Mouse (Mus musculus) cerebellum, adult 11-12 months (tissue): ENCODE measurements around the gene Nrcam.
A peak's percentile ranks its signal among the peaks of the same experiment; 100 is the strongest.

ENCODE experiments used
- DNase-seq: peaks from one replicate; pipeline ENCODE4 v3.0.0; 2022

Gene Nrcam

DNA sequence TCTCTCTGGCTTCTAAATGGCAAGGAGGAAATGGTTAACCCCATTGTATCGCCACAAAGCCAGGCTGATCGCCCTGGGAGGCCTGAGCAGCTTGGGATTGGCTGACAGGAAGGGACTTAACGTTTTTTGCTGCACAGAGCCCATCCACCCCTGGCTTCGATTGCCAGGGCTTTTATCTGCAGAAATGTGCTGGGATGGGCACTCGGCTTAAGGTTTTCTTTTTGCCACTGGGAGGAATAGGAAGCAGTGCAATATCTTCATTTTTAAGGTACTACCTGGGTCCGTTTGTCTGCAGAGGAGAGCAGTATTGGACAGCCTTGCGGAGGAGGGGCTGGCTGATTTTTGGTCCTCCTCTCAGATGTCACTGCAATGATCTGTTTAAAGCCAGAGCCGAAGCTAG is 110.2 kb downstream of the Nrcam start:
- DNase-seq: peak; percentile 56

DNA sequence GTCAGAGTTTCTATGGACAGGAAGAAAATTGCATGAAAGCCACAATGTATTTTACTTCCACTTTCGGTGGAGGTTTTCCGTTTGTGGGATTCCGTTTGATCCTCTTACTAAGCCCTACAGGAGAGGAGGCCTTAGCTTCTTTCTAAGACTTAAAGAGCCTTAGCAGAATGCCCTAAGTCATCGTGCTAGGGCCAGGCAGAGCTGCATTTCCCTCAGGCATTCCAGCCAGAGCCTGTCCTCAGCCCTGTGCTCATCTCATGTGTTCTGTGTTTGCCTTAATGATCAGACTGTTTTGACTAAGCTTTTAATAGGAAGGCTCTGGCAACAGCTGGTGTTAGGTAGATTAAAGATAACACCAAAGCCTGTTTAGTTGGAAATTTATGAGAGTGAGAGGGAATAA is 111.5 kb downstream of the Nrcam start:
- DNase-seq: no peak

DNA sequence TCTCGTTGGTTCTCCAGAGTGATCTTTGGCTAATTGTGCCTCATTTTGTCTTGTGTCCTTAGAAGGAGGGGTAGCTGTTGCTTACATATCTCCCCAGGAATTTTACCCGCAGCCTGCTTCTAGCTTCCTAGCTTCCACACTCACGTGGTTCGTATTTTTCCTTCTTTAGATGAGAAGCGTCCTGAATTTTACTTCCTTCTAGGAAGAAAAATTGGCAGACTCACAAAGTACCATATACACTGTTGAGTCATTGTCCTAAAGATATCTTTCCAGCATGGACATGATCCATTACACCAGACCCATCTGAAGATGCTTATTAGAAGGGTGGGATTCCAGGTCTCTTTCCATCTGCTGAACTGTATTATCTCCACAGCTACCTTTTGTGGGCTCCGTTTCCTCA is 122.2 kb downstream of the Nrcam start:
- no peak for DNase-seq

DNA sequence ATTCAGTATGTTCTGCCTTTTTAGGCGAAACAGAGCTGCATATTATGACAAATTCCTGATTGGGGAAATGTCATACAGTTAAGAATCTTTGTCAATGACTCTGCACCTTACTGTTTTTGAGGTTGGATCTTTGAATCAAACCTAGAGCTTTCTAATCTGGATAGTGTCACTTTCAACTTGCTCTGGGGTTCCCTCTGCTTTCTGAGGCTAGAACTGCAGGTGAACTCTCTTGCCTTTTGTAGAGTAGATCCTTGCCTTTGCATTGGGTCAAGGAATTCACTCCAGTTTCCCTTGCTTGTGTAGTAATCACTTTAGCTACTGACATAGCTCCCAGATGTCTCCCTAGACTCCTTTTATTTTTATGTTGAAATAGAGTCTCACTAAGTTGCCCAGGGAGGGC is 123.1 kb downstream of the Nrcam start:
- no peak for DNase-seq

DNA sequence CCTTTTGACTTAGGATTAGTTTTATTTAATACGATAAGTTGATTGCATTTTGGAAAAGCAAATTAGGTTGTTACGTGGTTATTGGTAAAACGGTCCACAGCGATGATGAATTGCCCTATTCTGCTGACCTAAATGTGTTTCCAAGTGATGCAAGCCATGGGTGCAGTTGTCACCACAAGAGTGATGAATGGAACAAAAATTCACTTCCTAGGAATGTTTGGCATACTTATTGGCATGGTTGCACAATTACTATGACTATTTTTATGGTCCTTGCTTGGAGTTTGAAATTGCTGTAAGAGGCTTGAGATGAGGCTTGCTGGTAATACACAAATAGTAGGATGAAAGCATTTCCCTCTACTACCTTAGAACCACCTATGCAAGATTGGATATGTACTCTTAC is 125.1 kb downstream of the Nrcam start:
- no peak for DNase-seq

DNA sequence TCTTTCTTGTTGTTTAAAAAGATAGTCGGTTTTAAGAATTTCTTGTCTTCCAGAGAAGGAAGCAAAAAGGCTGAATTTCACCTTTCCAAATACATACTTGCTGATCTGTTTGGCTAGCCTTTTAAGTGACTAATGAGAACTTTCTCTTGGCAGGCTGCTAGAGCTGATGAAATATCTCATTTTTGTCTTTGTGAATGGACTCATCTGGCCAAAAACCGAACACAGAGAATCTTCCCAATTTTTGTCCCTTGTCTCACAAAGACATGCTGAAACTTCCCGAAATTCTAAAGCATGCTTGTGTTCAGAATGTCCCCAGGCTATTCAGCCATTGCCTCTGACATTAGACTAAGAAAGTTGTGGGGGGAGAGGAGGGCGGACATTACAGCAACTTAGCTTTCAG is 129.3 kb downstream of the Nrcam start:
- no peak for DNase-seq

DNA sequence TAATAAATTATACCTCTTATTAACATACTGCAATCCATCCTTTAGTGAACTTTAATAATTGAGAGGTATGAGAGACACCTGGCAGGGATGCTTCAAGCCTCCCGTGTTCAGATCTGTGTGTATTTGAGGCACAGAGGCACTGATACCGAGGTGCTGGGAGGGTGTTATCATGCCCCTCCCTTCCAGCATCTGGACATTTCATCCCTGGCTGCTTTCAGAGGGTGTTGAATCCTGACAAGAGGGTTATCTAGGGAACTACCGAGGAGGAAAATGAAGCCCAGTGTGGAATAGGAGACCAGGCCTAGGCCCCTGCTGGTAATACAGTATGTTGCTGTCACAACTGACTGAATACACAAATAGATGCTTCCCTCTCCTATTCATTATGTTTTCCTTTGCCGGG is 133.8 kb downstream of the Nrcam start:
- DNase-seq: peak; percentile 25

DNA sequence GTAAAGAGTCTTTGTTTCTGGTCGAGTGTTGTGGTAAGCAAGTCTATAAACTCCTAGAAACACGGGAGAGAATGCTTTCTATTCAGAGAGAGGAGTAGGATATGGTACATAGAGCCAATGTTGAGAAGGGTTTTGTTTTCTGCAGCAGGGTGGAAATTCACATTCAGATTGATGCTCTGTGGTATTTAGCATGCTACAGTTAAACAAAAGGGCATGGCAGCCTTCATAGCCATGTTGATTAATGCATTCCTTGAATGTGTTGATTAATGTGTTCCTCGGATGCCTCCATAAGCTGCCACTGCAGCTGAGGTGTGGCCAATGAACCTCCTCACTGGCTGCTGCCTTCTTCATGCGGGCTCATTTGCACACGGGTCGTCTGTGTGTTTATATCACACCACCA is 134.3 kb downstream of the Nrcam start:
- no peak for DNase-seq

DNA sequence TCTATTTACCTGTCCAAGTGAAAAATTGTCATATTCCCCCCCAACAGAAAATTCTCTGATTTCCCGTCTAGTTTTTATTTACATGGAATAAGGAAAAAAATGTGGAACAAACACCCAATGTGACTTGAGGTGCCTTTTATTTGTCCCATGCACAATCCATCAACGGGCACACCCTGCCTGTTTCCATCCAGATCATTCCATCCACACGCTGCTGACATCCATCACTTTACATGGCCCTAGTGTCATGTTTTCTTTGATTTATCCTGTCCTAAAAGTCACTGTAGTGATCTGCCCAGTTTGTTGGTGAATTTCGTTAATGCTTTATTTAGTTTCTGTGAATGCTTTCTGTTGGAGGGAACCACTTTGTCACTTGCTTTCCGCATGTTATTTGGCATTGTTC is 142.4 kb downstream of the Nrcam start:
- no peak for DNase-seq

DNA sequence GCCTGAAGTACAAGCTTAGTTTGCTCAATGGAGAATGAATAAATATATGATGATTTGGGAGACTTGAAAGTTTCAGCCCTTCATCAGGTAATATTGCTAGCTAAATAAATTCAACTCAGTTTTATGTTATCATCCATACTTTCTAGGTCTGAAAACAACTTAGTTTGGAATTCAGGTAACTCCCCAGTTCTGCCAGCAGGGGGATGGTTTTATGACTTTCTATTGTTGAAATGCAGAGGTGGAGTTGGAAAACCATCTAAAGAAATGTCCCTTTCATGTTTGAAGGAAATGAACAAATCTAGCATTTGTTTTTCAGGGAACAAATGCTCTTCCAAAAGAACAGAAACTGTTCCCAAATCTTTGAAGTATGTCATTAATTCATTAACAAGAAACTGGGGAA is 146.7 kb downstream of the Nrcam start:
- DNase-seq: no peak

DNA sequence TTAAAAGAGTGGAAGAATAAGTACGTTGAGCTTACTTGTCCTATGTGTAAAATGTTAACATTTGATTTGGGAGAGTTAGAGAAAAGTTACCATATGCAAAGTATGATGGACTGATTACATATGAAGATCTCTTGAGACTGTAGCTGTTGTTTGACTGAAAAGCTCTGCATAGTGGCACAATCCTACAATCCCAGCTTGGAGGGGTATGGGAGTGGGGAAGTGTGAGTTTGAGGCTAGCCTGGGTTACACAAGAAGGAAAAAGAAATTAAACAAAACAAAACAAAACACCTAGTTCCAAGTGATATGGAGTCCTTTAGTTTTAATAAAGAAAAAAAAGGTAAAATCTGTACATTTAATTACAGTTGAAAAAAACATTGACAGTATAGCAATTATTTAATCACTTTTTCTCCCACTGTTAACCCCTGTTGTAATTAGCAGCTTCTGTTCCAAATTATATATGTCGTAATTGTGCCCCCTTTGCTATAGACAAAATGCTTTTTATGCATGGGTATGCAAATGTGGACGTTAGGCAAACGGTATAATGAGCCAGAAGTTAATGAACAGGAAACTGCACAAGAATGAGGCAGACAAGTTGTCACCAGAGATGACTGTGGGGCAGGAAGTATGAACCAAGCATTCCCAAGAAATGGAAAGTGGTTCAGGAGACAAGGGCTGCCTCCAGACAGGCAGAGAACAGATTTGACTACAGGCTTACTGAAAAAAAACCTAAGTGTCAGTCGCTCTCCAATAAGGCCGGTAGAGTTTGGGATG is 150.8 kb downstream of the Nrcam start:
- no peak for DNase-seq

DNA sequence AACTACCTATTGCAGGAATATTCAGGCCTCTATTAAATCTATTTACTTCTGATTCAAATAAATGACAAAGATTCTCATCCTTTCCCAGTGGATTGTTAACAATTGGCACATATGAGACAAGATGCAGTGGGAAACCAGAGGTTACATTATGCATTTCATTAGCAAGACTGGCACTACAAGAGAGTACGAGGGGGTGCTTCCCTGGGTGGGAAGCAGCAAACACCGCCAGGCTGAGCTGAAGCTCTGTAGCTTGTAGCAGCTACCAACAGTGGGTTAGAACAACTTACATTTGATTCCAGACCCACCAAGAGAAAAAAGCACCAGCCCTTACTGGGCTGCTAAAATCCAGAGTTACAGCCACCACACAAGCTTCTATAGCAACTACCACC is 151.3 kb downstream of the Nrcam start:
- no peak for DNase-seq

DNA sequence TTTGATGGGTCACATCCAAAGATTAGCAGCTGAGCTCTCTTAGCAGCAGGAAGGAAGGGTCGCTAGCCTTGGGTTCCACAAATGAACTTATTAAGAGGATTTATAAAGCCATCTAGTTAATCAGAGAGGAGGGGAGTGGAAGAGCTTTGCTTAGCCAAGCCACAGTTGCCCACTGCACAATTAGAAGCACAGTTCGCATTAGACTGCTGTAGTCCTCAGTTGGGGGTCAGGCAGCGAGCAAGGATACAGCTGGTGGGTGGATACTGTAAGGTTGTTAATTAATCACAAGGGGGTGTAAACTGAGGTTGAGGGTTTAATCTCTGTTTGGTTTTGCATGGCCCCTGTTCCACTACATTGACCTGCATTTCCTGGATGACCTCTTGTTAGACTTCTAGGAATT is 152.7 kb downstream of the Nrcam start:
- no peak for DNase-seq

DNA sequence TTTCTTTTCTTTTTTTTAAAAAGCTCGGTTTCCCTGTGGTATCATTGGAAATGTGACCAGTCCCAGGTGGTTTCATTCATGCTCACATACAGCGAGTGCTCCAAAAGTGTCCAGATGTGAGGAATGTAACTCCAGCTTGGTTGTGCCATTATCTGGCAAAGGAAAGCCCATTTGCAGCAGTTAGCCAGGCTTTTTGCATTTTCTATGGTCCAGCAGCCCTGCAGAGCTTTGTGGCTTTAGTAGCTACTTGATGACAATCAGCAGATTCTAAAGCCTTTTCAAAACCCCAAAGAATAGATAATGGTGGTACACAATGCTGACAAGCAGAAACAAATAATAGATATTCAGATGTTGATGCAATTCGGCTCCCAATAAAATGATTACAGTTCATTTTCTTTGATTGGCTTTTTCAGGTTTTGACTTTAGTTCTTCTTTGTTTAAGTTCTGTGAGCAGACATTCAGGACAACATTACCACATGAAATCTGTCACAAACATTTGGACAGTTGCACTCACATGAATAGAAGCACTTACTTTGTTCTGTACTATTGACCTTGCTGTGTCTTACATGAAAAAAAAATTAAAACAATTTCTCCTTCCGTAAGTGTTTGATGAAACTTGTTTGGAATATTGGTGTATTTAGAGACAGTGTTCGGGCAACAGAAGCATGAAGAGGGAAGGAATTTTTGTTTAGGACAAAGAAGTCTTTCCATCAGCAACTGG is 164.2 kb downstream of the Nrcam start:
- DNase-seq: no peak

DNA sequence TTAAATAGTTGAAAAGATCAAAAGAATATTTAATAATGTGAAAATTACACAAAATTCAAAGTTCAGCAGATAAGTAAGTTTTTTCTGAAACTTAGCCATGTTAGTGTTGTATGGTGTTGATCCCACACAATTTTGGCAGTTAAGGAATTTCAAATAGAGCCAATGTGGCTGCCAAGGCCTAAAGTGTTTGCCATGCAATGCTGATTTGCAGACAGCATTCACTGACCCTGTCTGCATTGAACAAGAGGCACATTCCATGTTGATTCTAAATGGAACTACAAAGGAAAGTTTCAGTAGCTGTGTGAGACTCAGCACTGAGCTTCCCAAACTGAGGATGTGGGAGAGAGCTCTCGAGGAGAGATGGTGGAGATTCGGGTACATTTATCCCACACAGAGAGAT is 169.1 kb downstream of the Nrcam start:
- DNase-seq: no peak

DNA sequence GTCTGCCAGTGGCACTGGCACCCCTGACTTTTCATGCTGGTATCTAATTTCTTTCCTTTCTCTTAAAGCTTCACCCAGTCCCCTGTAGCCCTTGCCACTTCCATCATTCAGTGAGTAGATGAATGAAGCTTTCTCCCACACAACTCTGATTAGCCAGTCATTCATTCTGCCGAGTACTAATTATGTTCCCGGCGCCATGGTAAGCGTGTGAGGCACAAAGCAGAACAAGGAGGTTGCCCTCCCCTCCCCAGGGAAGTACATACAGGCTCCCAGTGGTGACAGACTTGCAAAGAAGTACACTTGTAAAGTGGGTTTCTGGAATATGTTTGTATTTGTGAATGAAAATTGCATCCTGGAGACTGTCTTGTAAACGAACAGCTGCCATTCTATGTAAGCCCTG is 170.2 kb downstream of the Nrcam start:
- DNase-seq: no peak

DNA sequence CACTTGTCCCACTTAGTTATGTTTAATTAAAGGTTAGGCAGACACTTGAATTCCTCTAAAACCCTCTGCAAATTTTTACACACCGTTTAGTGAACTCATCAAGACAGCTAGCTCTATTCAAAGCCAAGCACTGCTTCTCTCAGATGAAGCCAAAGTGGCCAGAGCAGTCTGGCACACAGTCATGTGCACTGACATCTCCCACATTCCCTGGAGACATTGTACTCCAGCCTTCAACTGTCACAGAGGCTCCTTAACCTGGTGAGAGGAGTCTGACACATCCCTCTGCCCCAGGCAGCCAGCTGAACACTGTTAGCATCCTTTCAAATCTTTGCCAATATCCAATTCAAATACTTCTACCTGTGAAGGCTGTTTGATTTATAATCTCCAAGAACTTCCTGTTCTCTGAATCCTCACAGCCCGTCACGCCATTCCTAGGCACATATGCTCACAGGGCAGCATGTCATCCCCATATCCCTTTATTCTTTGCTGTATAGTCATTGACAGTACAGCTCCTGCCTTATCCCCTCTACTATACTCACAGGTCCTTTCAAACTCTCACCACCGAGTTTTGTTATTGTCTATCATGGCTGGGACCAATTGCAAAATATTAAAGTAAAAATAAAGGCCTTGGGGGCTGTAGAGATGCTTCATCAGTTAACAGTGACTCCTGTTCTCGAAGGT is 173.3 kb downstream of the Nrcam start:
- peak; percentile 34 for DNase-seq

DNA sequence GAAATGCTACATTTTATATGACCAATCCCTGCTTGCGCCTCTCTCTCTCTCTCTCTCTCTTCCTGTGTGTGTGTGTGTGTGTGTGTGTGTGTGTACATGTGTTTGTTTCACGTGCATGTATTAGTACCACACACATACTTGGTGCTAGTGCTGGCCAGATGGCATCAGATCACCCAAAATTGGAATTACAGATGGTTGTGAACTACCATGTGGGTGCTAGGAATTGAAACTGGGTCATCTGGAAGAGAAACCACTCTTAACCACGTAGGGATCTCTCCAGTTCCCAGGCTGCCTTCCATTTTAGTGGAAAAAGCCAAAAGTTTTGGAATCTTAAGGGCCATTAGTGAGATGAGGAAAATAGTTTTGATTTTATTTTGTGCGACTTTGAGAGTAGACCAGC is 175.1 kb downstream of the Nrcam start:
- DNase-seq: no peak

DNA sequence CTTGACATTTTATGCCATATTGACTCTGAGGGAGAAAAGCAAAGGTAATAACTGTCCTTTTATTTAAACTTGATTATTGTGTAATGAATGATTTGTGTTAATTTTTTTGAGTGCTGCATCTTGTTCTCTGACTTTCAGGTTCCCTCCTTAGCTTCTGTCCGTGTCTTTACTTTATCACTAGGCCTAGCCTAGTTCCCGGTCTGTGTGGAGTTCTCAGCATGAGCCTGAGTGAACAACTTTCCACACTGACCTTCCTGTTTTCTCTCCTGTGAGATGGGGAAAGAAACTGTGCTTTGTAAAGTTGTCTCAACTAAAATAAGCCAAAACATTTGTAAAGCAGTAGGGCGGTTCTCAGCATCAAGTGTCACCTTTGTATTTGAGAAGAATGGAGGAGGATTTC is 179.9 kb downstream of the Nrcam start:
- no peak for DNase-seq

DNA sequence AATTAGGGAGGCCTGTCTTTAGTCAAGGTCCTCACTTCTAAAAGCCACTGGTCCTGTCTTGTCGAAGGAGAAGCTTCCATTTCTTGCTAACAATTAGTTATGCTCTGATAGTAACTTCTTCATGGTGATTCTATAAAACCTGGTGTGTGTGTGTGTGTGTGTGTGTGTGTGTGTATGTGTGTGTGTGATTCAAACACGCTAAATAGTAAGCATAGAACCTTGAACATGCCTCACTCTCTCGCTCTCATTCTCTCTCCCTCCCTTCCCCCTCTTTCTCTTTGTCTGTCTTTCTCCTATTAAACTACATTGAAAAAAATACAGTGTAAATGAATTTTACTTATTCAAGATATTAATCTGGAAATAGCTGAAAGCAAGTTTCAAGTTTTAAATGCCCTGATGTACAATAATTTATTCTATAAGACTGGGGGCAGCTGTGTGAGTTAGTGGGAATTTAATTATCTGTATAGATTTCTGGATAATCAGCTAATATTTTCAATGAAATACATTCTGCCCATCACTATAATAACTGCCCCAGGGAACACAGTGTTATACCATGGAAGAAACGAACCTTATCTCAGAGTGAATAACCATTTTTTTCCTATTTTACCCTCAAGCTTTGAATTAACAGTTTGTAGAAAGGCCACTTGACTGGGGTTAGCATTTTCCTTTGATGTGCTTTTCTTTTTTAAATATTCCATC is 180.9 kb downstream of the Nrcam start:
- DNase-seq: no peak

DNA sequence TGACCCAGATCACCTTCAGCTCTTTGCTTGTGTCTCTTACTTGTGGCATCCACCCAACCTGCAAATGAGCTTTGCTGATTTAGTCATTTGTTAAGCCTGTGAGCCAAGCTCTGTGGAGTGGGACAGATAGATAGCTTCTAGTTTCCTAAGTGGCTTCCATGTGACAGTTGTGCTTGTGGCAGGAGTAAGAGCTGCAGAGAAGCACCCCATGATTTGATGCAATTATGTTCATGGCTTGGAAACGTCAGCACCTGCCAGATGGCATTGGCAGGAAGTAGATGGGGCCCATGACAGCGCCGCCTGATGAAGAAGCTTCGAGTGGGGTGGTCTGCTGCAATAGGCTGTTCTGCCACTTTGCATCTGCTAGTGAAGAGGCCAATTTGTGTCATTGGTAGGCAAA is 186.4 kb downstream of the Nrcam start:
- DNase-seq: peak; percentile 77

DNA sequence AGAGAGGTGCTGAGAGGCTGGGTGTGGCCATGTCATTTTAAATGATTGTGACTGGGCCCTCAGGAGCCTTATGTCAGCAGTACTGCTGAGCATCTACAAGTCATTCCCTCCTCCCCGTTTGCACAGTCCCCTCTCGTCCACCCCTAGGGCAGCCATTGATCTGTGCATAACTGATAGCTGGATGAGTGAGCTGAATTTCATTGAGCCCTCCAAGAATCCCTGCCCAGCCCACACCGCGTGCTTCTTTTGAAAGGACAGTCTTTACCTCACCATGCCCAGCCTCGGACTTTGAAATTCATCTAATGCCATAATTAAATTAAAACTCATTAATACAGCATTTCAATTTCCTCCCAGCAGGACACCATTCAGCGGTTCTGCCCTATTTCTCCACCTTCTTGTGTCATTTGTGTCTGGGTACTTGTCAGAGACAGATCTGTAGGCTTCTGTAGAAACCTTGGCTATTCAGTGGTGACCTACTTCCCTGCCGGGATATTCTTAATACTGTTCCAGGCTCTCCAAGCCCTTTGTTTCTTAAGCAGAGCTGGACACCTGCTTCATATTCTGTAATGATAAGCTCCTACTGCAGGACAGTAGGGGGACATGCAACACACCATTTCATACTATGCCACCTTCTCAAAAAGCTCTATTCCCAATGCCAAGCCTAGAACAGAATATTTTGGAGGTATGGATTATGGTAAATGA is 190.9 kb downstream of the Nrcam start:
- DNase-seq: peak; percentile 35

DNA sequence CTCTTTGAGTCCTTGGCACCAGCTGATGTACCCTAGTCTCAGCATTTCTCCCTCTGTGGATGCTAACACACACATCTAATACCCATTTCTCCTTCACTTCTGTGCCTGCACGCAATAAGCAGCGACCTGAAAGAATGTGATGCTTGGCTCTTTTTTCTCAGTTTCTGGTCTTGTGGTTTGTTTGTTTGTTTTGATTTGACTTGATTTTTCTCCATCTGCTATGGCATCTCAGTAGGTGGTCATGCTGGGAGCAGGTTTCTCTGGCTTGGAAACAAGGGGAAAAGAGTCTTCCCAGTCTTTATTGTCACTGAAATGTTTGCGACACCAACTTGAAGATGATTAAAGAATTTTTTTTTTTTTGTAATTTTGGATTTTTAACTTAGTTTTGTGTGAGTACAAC is 192.8 kb downstream of the Nrcam start:
- peak; percentile 44 for DNase-seq
